Mouse (Mus musculus): ENCODE measurements around the gene Usp3.

- TF ChIP-seq MAX (IDR thresholded peaks at IDR 0.05; ENCODE audit: low read depth) (no peak), POLR2A (IDR thresholded peaks at IDR 0.05; ENCODE audit: insufficient read length, low read depth) (no peak), POLR2AphosphoS2 (IDR thresholded peaks at IDR 0.05; ENCODE audit: insufficient read length, low read depth) (no peak), TCF3 (IDR thresholded peaks at IDR 0.05; ENCODE audit: insufficient read length, low read depth) (no peak), MYOD1 (IDR thresholded peaks at IDR 0.05; ENCODE audit: control insufficient read depth in 1 of 3, insufficient read length in 2 of 3, low read depth in 2 of 3) (no peak), SRF (IDR thresholded peaks at IDR 0.05; ENCODE audit: control insufficient read depth, insufficient read length, low read depth) (no peak)
These were observed 127.9 kb downstream of the Usp3 start for GRCm38 (mm10) chr9:66465087-66465486.

Measured in myocyte (in vitro differentiated cells).